Mouse (Mus musculus) heart, postnatal 0 days (tissue): Measurements from ENCODE around the gene Sult1b1.

Source experiments
- CTCF ChIP-seq: IDR thresholded peaks from 2 replicates; pipeline ENCODE4 v1.5.1; 2016; ENCODE audit warnings: antibody characterized with exemption, control low read depth, low read depth
- EP300 ChIP-seq: IDR thresholded peaks from 2 replicates; pipeline ENCODE4 v1.6.1; 2016; ENCODE audit warnings: antibody characterized with exemption, low read depth

GRCm38 (mm10) chr5:87580389-87580788, 42.4 kb upstream of the Sult1b1 start:
- no peak for TF ChIP-seq CTCF
- no peak for TF ChIP-seq EP300
